Mouse (Mus musculus) bone marrow macrophage, adult 2 months (primary cell): ENCODE measurements at regions not wholly inside any gene's neighbourhood (a gene's known extent, or its start where the extent isn't known, plus 50 kb on each side); places are given as distances from the start of the nearest gene placed in this dataset.

Experiments
- H3K27ac ChIP-seq: 2 replicates; pipeline ENCODE4 v1.5.1; 2012; ENCODE audit warnings: low read depth, low read length; ENCODE audit not compliant: insufficient read depth
- H3K4me1 ChIP-seq: 2 replicates; pipeline ENCODE4 v1.6.1; 2012; ENCODE audit warnings: low read length; ENCODE audit not compliant: control insufficient read depth, insufficient read depth
- H3K4me3 ChIP-seq: 2 replicates; pipeline ENCODE4 v1.5.1; 2012; ENCODE audit warnings: mild to moderate bottlenecking, low read length, moderate library complexity; ENCODE audit not compliant: insufficient read depth
- CTCF ChIP-seq: IDR thresholded peaks from 2 replicates; pipeline ENCODE4 v1.5.1; 2012; ENCODE audit warnings: low read depth, mild to moderate bottlenecking, low read length, moderate library complexity
- POLR2A ChIP-seq: IDR thresholded peaks from 2 replicates; pipeline ENCODE4 v1.6.1; 2012; ENCODE audit warnings: mild to moderate bottlenecking, low read depth, low read length, borderline replicate concordance

GRCm38 (mm10) chr11:18437834-18438611, 484.3 kb upstream of the Etaa1 start:
- no peaks in the 10 kb centered on the region for H3K4me1 ChIP-seq
- TF ChIP-seq POLR2A = no peak
- TF ChIP-seq CTCF = no peak
- no peak overlapping the region for H3K27ac ChIP-seq
- H3K4me3 ChIP-seq = no peak overlapping the region

DNA sequence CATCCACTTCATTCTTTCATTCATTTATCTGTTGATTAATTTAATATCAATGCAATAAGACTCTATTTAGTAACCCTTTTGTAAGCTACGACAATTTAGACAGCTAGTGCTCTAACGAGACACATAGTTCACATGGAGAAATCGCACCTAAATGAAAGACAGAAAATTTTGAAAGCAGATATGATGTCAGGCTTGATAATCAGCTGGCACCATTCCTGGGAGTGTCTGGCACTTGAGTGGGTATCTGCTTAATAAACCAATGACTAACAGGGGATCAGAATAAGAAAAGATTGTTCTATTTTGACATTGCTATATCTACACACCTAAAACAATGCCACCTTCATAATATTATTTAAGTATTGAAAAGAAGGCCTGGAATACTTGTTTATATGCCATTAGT, 467.4 kb upstream of the Etaa1 start:
- Histone ChIP-seq H3K4me3 (no peak overlapping the region), H3K4me1 (no peaks in the 10 kb centered on the region), H3K27ac (no peak overlapping the region)
- TF ChIP-seq CTCF (no peak), POLR2A (no peak)

DNA sequence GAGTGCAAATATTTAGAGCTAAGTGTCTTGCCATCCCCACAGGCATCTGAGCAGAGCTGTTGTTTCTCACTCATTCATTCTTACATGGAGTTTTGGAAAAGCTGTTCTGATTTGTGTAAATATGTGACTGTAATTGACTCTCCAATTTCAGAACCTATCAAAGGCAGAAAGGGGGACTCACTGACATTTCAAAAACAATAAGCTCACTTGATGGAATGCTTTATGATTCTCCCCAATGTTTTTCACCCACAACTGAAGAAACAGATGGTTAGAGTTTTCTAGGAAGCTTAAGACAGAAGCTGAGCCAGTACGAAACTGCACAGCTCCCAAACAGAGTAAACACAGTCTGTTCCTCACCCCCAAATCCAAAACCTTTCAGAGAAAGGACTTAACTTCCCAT, 460.1 kb upstream of the Etaa1 start:
- TF ChIP-seq CTCF (no peak), POLR2A (no peak)
- no peak overlapping the region for H3K27ac ChIP-seq

DNA sequence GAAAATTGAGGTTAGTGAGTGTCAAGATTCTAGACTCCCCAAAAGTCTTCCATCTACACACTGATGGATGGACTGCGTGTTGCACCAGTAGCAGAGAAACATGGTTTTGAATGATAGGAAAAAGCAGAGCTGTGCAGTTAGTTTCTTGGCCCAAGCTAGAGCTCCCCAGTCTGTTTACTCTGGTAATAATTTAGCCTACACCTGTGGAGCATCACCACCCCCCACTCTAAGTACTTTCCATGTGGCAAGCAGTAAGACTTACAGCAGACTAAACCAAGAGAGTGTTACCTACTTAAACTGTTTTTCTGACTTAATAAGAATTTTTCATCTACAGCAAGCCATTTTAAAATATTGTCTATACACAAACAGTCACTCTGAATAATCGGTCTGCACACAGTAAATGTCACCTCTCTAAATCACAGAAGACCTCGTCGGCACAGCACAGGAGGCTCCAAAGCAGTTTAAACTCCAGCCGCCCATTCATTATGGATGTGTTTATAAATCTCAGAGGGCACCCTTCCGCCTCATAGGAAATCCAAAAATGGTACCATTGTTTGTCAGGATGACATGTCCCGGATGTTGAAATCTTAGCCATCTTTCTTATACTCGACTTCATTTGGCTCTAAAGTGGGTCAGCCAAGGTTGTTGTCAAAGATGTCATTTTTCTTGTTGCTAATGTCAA, 454.5 kb upstream of the Etaa1 start:
- Histone ChIP-seq H3K4me1 (no peaks in the 10 kb centered on the region), H3K27ac (no peak overlapping the region), H3K4me3 (no peak overlapping the region)
- TF ChIP-seq POLR2A (no peak), CTCF (no peak)

More for the DNA sequence above, 460.1 kb upstream of the Etaa1 start:
- no peak overlapping the region for H3K4me3 ChIP-seq
- H3K4me1 ChIP-seq = no peaks in the 10 kb centered on the region

DNA sequence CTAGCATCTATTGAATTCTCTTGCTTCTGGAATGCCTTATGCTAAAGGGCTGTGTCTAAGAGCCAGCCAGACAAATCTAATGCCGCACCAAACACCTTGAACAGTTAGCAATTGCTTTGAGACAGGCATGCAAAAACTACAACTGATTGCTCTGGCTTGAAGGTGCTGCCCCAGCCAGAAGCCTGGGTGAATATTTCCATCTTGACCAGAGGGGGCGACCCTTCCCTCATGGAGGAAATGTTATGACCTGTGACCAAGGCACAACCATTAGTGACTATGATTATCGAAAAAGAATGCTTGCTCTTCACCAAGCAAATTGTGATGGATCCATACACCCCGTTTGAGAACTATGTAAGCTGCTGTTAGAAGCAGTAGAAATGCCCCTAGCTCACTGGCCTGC, 445.9 kb upstream of the Etaa1 start:
- no peak overlapping the region for H3K27ac ChIP-seq
- no peak overlapping the region for H3K4me3 ChIP-seq
- TF ChIP-seq CTCF (no peak), POLR2A (no peak)
- no peaks in the 10 kb centered on the region for H3K4me1 ChIP-seq

- H3K27ac ChIP-seq = no peak overlapping the region
- TF ChIP-seq POLR2A = no peak
- H3K4me1 ChIP-seq = no peaks in the 10 kb centered on the region
These were observed 442.7 kb upstream of the Etaa1 start for GRCm38 (mm10) chr11:18396397-18396796.

DNA sequence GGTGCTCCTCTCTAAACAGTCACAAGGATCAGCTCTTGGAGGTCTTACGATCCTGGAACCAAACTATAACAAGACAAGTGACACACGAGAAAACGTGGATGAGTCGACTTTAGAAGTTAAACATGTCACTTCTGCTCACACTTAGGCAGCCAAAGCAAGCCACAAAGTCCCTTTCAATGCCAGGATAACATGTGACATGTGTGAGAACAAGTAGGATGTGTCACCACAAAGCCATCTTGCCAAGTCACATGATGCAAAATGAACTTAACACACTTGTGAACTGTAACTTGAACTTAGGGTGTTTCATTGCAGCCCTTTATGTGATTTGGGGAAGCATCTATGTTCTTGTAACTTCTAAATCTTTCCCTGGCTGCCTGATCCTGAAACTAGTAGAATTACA, 442.0 kb upstream of the Etaa1 start:
- H3K4me1 ChIP-seq = no peaks in the 10 kb centered on the region

More at GRCm38 (mm10) chr11:18396397-18396796, 442.7 kb upstream of the Etaa1 start:
- H3K4me3 ChIP-seq = no peak overlapping the region

GRCm38 (mm10) chr11:18372813-18373332, 419.2 kb upstream of the Etaa1 start:
- TF ChIP-seq CTCF = no peak
- no peak for TF ChIP-seq POLR2A
- H3K4me3 ChIP-seq = no peak overlapping the region
- no peak overlapping the region for H3K27ac ChIP-seq
- H3K4me1 ChIP-seq = no peaks in the 10 kb centered on the region

More for the DNA sequence above, 442.0 kb upstream of the Etaa1 start:
- no peak for TF ChIP-seq CTCF
- TF ChIP-seq POLR2A = no peak
- H3K4me3 ChIP-seq = no peak overlapping the region
- no peak overlapping the region for H3K27ac ChIP-seq

GRCm38 (mm10) chr11:18371304-18371703, 417.6 kb upstream of the Etaa1 start:
- Histone ChIP-seq H3K4me1 (no peaks in the 10 kb centered on the region), H3K4me3 (no peak overlapping the region), H3K27ac (no peak overlapping the region)
- TF ChIP-seq POLR2A = no peak
- no peak for TF ChIP-seq CTCF

DNA sequence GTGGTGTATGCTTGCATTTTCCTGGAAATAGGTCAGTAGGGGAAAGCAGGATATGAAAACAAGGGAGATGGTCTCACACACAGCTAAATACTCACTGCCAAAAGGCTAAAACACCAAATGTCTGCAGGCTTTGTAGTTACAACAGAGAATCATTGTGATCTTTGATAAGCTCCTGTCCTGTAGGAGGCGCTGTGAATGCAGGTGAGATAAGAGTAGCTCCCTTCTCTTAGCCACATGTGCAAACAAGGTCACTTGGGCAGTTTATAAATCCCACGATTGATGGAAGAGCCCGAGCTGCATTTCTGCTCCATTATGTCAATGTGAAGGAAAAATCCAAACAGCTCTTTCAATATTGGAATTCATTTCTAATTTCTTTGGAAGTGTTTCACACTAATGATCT, 417.2 kb upstream of the Etaa1 start:
- H3K27ac ChIP-seq = no peak overlapping the region
- no peak overlapping the region for H3K4me3 ChIP-seq
- H3K4me1 ChIP-seq = no peaks in the 10 kb centered on the region
- TF ChIP-seq CTCF (no peak), POLR2A (no peak)
